Mouse (Mus musculus): ENCODE measurements around the gene Ppp1r2. TPM values are rescaled to one million over a fixed set of nuclear protein-coding genes. Genes with fewer than 3 reads are reported as not detected.

Ppp1r2 gene
- polyA plus RNA-seq, 1 experiment from 2014 or later, result 93.2 TPM

DNA sequence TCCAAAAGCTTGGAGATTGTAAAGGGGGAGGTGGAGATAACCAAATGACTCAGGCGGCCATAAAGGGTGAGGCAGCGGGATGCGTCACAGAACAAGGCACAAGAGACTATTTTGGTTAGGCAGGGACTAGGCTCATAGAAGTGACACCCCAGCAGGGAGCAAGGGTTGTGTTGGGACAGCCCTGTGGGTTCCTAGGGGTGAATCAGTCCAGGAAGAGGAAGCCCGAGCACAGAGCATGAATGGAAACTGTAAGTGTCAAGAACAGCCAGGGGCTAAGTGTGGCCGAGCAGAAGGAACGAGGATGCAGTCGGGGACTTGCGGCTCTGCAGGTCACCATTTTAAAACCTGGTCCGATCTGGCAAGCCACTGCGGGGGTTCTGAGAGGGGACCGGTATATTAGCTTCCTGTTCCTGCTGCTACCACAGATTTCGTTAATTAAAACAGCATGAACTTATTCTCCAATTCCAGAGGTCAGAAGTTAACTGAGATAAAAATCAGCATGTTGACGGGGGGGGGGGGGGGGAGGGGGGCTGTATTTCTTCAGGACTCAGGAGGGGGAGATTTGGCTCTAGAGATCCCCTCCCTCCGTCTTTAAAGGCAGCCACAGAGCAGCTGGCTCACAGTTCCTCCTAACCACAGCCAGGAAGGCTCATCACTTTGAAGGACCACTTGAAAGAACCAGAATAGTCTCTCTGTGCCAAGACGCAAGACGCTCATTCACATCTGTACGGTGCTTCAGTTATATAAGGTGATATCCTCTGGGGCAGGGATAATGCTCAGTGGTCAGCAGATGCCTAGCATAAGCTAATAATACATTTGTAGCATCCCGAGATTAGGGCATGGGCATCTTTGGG is 39.4 kb downstream of the Ppp1r2 start:
- H3K9ac ChIP-seq (replicated peaks; ENCODE audit: low read length), result no peak overlapping the region
- no peaks in the 10 kb centered on the region for H3K36me3 ChIP-seq (ENCODE audit: insufficient read depth, low read length)
- WGBS, result 19% methylated on average over 17 of the region's 18 CpGs
- H3K9me3 ChIP-seq (ENCODE audit: low read length), result peaks cover 1% of the 10 kb centered on the region; the same call in 1 of the 2 replicates
- peaks cover 18% of the 10 kb centered on the region for H3K4me1 ChIP-seq (ENCODE audit: insufficient read depth, low read length)
- no peak for ATAC-seq (ENCODE audit: low FRiP score, low TSS enrichment)
- H3K4me2 ChIP-seq (replicated peaks; ENCODE audit: low read depth, low read length), result peak overlapping the region; percentile 39
- no peak overlapping the region for H3K27ac ChIP-seq (ENCODE audit: low read length)
- H3K4me3 ChIP-seq (ENCODE audit: low read length), result peak overlapping the region; percentile 11; the same call in 1 of the 2 replicates
- H3K27me3 ChIP-seq (ENCODE audit: insufficient read depth, low read length), result no peaks in the 10 kb centered on the region

- Histone ChIP-seq H3K4me3 (ENCODE audit: low read length) (no peak overlapping the region), H3K4me2 (replicated peaks; ENCODE audit: low read depth, low read length) (no peak overlapping the region), H3K27ac (ENCODE audit: low read length) (no peak overlapping the region), H3K27me3 (ENCODE audit: insufficient read depth, low read length) (no peaks in the 10 kb centered on the region), H3K9me3 (ENCODE audit: low read length) (peaks cover 3% of the 10 kb centered on the region; the same call in 1 of the 2 replicates), H3K36me3 (ENCODE audit: insufficient read depth, low read length) (no peaks in the 10 kb centered on the region), H3K4me1 (ENCODE audit: insufficient read depth, low read length) (peaks cover 18% of the 10 kb centered on the region), H3K9ac (replicated peaks; ENCODE audit: low read length) (no peak overlapping the region)
- WGBS, result 81% methylated on average over 12 of the region's 12 CpGs
- ATAC-seq (ENCODE audit: low FRiP score, low TSS enrichment), result no peak
Observed at GRCm38 (mm10) chr16:31234808-31235456, 40.1 kb downstream of the Ppp1r2 start.

GRCm38 (mm10) chr16:31234356-31234755 is 40.7 kb downstream of the Ppp1r2 start:
- Histone ChIP-seq H3K36me3 (ENCODE audit: insufficient read depth, low read length) (no peaks in the 10 kb centered on the region), H3K9me3 (ENCODE audit: low read length) (peaks cover 3% of the 10 kb centered on the region; the same call in 1 of the 2 replicates), H3K4me1 (ENCODE audit: insufficient read depth, low read length) (peaks cover 18% of the 10 kb centered on the region), H3K9ac (replicated peaks; ENCODE audit: low read length) (no peak overlapping the region), H3K4me3 (ENCODE audit: low read length) (no peak overlapping the region), H3K4me2 (replicated peaks; ENCODE audit: low read depth, low read length) (peak overlapping the region; percentile 48; the same call in 1 of the 2 replicates), H3K27me3 (ENCODE audit: insufficient read depth, low read length) (no peaks in the 10 kb centered on the region), H3K27ac (ENCODE audit: low read length) (no peak overlapping the region)
- WGBS, result 38% methylated on average over 3 of the region's 3 CpGs
- ATAC-seq (ENCODE audit: low FRiP score, low TSS enrichment), result no peak

- H3K27ac ChIP-seq (ENCODE audit: low read length), result no peak overlapping the region
Observed at GRCm38 (mm10) chr16:31233541-31234339, 41.3 kb downstream of the Ppp1r2 start.

DNA sequence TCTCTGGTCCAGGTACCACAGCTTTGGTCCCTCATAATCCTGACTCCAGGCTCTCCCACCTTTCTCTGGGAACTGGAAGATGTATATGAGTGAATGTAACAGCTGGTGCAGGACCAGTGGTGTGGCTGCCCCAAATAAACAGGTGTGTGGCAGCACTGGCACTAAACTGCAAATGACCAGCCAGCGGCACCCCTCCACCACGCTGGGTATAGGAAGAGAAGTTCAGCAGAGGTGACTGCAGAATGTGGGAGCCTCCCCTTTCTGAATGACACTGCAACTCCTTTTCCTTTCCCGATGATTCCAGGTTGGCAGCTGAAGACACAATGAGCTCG is 41.9 kb downstream of the Ppp1r2 start:
- Histone ChIP-seq H3K9me3 (ENCODE audit: low read length) (peaks cover 3% of the 10 kb centered on the region; the same call in 1 of the 2 replicates), H3K4me3 (ENCODE audit: low read length) (peak overlapping the region; percentile 26; the same call in 1 of the 2 replicates), H3K4me2 (replicated peaks; ENCODE audit: low read depth, low read length) (peak overlapping the region; percentile 48), H3K9ac (replicated peaks; ENCODE audit: low read length) (0 out of 2 replicates have a peak overlapping the region, but pooled peaks have one; percentile 10), H3K27me3 (ENCODE audit: insufficient read depth, low read length) (no peaks in the 10 kb centered on the region), H3K36me3 (ENCODE audit: insufficient read depth, low read length) (no peaks in the 10 kb centered on the region), H3K4me1 (ENCODE audit: insufficient read depth, low read length) (peaks cover 18% of the 10 kb centered on the region), H3K27ac (ENCODE audit: low read length) (no peak overlapping the region)
- 7% methylated on average over 4 of the region's 4 CpGs for WGBS
- ATAC-seq (ENCODE audit: low FRiP score, low TSS enrichment), result no peak

More at GRCm38 (mm10) chr16:31233541-31234339, 41.3 kb downstream of the Ppp1r2 start:
- H3K36me3 ChIP-seq (ENCODE audit: insufficient read depth, low read length), result no peaks in the 10 kb centered on the region
- 12% methylated on average over 20 of the region's 20 CpGs for WGBS
- ATAC-seq (ENCODE audit: low FRiP score, low TSS enrichment), result 0 out of 2 replicates have a peak, but pooled peaks have one; percentile 35
- H3K27me3 ChIP-seq (ENCODE audit: insufficient read depth, low read length), result no peaks in the 10 kb centered on the region
- 0 out of 2 replicates have a peak overlapping the region, but pooled peaks have one; percentile 10 for H3K9ac ChIP-seq (replicated peaks; ENCODE audit: low read length)
- H3K4me2 ChIP-seq (replicated peaks; ENCODE audit: low read depth, low read length), result peak overlapping the region; percentile 48
- peaks cover 18% of the 10 kb centered on the region for H3K4me1 ChIP-seq (ENCODE audit: insufficient read depth, low read length)
- peaks cover 3% of the 10 kb centered on the region; the same call in 1 of the 2 replicates for H3K9me3 ChIP-seq (ENCODE audit: low read length)
- H3K4me3 ChIP-seq (ENCODE audit: low read length), result peak overlapping the region; percentile 26

DNA sequence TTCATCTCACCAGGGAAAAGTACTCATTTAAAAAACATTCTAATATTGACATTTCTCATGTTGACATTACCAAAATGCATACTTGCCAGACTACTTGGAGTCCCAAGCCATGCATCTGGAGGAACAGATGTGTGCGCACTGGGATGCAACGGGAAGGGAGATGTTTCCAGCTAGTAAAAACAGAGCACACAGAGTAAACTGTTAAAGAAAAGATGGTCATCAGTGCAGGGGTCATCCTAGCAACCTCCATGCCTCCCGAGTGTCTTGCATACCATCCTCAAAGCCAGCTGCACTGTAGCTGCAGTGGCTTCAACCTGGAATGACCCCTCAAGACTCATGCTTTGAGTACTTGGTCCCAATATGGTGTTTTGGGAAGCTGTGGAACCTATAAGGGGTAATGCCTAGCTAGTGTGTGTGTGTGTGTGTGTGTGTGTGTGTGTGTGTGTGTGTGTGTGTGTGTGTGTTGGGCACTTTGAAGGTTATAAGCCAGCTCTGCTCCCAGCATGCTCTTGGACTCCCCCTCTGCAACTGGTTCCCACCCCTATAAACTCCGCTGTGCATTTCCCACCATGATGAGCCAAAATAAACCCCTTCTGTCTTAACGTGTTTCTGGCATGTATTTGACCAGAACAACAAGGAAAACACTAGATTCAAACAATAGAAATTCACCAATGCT is 42.4 kb downstream of the Ppp1r2 start:
- Histone ChIP-seq H3K36me3 (ENCODE audit: insufficient read depth, low read length) (no peaks in the 10 kb centered on the region), H3K4me2 (replicated peaks; ENCODE audit: low read depth, low read length) (no peak overlapping the region), H3K9me3 (ENCODE audit: low read length) (peaks cover 3% of the 10 kb centered on the region; the same call in 1 of the 2 replicates), H3K4me1 (ENCODE audit: insufficient read depth, low read length) (peaks cover 18% of the 10 kb centered on the region), H3K4me3 (ENCODE audit: low read length) (no peak overlapping the region), H3K9ac (replicated peaks; ENCODE audit: low read length) (no peak overlapping the region), H3K27me3 (ENCODE audit: insufficient read depth, low read length) (no peaks in the 10 kb centered on the region), H3K27ac (ENCODE audit: low read length) (no peak overlapping the region)
- WGBS, result 58% methylated on average over 5 of the region's 5 CpGs
- ATAC-seq (ENCODE audit: low FRiP score, low TSS enrichment), result no peak

DNA sequence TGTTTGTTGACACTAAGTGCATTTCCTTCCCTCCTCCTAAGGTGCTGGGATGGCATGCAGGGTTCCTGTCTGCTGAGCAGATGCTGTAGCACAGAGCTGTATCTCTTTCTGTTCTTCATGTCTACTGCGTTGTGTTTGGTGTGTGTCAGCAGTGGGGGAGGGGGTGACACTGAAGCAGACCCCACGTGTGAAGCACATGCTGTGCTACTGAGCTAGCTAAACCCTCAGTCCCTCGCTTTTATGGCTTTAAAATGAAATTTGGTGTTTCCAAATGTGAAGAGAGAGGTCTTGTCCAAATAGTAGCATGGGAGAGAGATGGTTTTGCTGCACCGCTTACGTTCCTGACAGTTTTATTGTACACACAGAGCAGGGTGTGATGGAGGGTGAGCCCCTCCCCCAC is 43.5 kb downstream of the Ppp1r2 start:
- H3K36me3 ChIP-seq (ENCODE audit: insufficient read depth, low read length), result no peaks in the 10 kb centered on the region
- no peak overlapping the region for H3K9ac ChIP-seq (replicated peaks; ENCODE audit: low read length)
- H3K4me2 ChIP-seq (replicated peaks; ENCODE audit: low read depth, low read length), result no peak overlapping the region
- H3K27ac ChIP-seq (ENCODE audit: low read length), result no peak overlapping the region
- H3K4me1 ChIP-seq (ENCODE audit: insufficient read depth, low read length), result peaks cover 18% of the 10 kb centered on the region
- ATAC-seq (ENCODE audit: low FRiP score, low TSS enrichment), result no peak
- no peaks in the 10 kb centered on the region for H3K27me3 ChIP-seq (ENCODE audit: insufficient read depth, low read length)
- peaks cover 3% of the 10 kb centered on the region; the same call in 1 of the 2 replicates for H3K9me3 ChIP-seq (ENCODE audit: low read length)
- H3K4me3 ChIP-seq (ENCODE audit: low read length), result no peak overlapping the region
- 56% methylated on average over 5 of the region's 5 CpGs for WGBS

DNA sequence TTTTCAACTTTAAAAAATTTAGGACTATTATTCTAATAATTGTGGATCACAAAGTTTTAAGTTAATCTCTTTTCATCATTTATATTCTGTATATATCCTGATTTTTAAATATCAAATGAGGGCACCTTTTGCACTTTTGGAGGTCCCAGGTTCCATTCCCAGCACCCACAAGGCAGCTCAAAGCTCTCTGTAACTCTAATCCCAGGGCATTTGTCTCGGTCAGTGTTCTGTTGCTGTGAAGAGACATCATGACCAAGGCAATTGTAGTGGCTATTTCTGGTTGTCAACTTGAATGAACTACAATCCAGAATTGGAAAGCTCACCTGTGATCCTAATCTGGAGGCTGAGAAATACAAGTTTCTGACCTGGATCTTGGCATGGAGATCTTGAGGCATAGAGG is 47.3 kb downstream of the Ppp1r2 start:
- H3K36me3 ChIP-seq (ENCODE audit: insufficient read depth, low read length), result no peaks in the 10 kb centered on the region
- H3K4me1 ChIP-seq (ENCODE audit: insufficient read depth, low read length), result no peaks in the 10 kb centered on the region
- no peak overlapping the region for H3K4me3 ChIP-seq (ENCODE audit: low read length)
- no peak for ATAC-seq (ENCODE audit: low FRiP score, low TSS enrichment)
- 89% methylated on average over 1 of the region's 1 CpGs for WGBS
- no peaks in the 10 kb centered on the region for H3K27me3 ChIP-seq (ENCODE audit: insufficient read depth, low read length)
- H3K27ac ChIP-seq (ENCODE audit: low read length), result no peak overlapping the region
- no peak overlapping the region for H3K9ac ChIP-seq (replicated peaks; ENCODE audit: low read length)
- H3K9me3 ChIP-seq (ENCODE audit: low read length), result peaks cover 3% of the 10 kb centered on the region; the same call in 1 of the 2 replicates
- no peak overlapping the region for H3K4me2 ChIP-seq (replicated peaks; ENCODE audit: low read depth, low read length)

DNA sequence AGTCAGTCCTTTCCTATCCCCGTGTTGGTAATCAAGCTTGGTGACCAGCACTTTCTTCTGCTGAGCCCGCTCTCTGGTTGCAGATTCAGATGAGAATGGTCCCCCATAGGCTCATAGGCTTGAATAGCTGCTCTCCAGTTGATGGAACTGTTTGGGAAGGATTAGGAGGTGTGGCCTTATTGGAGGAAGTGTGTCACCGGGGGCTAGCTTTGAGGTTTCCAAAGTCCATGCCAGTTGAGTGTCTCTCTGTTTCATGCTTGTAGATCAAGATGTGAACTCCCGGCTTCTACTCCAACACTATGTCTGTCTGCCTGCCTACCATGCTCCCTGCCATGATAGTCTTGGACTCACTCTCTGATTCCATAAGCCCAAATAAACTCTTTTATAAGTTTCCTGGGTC is 59.8 kb downstream of the Ppp1r2 start:
- 96% methylated on average over 4 of the region's 4 CpGs for WGBS
- peaks cover 5% of the 10 kb centered on the region; the same call in 1 of the 2 replicates for H3K4me1 ChIP-seq (ENCODE audit: insufficient read depth, low read length)
- H3K27ac ChIP-seq (ENCODE audit: low read length), result no peak overlapping the region
- no peaks in the 10 kb centered on the region for H3K27me3 ChIP-seq (ENCODE audit: insufficient read depth, low read length)
- ATAC-seq (ENCODE audit: low FRiP score, low TSS enrichment), result no peak
- no peak overlapping the region for H3K4me2 ChIP-seq (replicated peaks; ENCODE audit: low read depth, low read length)
- H3K9me3 ChIP-seq (ENCODE audit: low read length), result peaks cover 8% of the 10 kb centered on the region
- H3K4me3 ChIP-seq (ENCODE audit: low read length), result no peak overlapping the region
- no peak overlapping the region for H3K9ac ChIP-seq (replicated peaks; ENCODE audit: low read length)
- no peaks in the 10 kb centered on the region for H3K36me3 ChIP-seq (ENCODE audit: insufficient read depth, low read length)

Data from kidney, embryonic 16.5 days (tissue).